Mouse (Mus musculus) c-Kit-positive CD71-positive TER-119-positive erythroid progenitor cells, embryonic 14.5 days (primary cell): ENCODE results near the gene Atp6v0e.

Experiments
- DNase-seq: peaks from one replicate; pipeline ENCODE4 v3.0.0-alpha.2; 2013; ENCODE audit warnings: low spot score

The Atp6v0e gene

GRCm38 (mm10) chr17:26717868-26718267 lies 54.8 kb downstream of the Atp6v0e start:
- no peak for DNase-seq

- no peak for DNase-seq
These were observed 56.4 kb downstream of the Atp6v0e start for GRCm38 (mm10) chr17:26719405-26719804.

- DNase-seq: no peak
These were observed 58.8 kb downstream of the Atp6v0e start for GRCm38 (mm10) chr17:26721802-26722201.

- DNase-seq: no peak
These were observed 61.8 kb downstream of the Atp6v0e start for GRCm38 (mm10) chr17:26724790-26725189.

GRCm38 (mm10) chr17:26726674-26727073 lies 63.6 kb downstream of the Atp6v0e start:
- no peak for DNase-seq

GRCm38 (mm10) chr17:26727110-26727755 lies 64.2 kb downstream of the Atp6v0e start:
- no peak for DNase-seq

GRCm38 (mm10) chr17:26742581-26742980 lies 79.5 kb downstream of the Atp6v0e start:
- no peak for DNase-seq

- no peak for DNase-seq
These were observed 80.3 kb downstream of the Atp6v0e start for GRCm38 (mm10) chr17:26743294-26743693.
